8 mouse cellular contexts compared by ENCODE assay signal in genomic region chr11:90638312-90638830, GRCm38 (mm10). TPM values are rescaled to one million over a fixed set of nuclear protein-coding genes. Genes with fewer than 3 reads are reported as not detected.
A peak's percentile ranks its signal among the peaks of the same experiment; 100 is the strongest.
DNase-seq lines count a peak whose midpoint lies in the region; ATAC-seq and TF ChIP-seq lines count a peak whose summit lies in the region.

No protein-coding gene starts in this region.

- peaks cover 21% of the 10 kb centered on the region; the same call in 1 of the 2 replicates for H3K36me3 ChIP-seq in lung, embryonic 14.5 days (ENCODE audit: insufficient read depth)
- H3K36me3 ChIP-seq in heart, embryonic 16.5 days (ENCODE audit: control insufficient read depth, insufficient read depth), result peaks cover 2% of the 10 kb centered on the region; the same call in 1 of the 2 replicates
- H3K36me3 ChIP-seq in midbrain, embryonic 10.5 days, result peaks cover 32% of the 10 kb centered on the region

- ATAC-seq in lung, embryonic 14.5 days (ENCODE audit: insufficient read depth), result peak; percentile 29; the same call in 1 of the 2 replicates
- ATAC-seq in heart, embryonic 16.5 days (replicated peaks; ENCODE audit: extremely low read depth, insufficient read depth, low FRiP score), result no peak

- H3K27me3 ChIP-seq in lung, embryonic 14.5 days (ENCODE audit: insufficient read depth, low read length), result no peaks in the 10 kb centered on the region
- H3K27me3 ChIP-seq in heart, embryonic 16.5 days (ENCODE audit: control insufficient read depth, insufficient read depth, low read length), result no peaks in the 10 kb centered on the region
- H3K27me3 ChIP-seq in midbrain, embryonic 10.5 days (ENCODE audit: low read depth, poor library complexity, severe bottlenecking), result no peaks in the 10 kb centered on the region

- peak overlapping the region; percentile 93 for H3K27ac ChIP-seq in lung, embryonic 14.5 days (ENCODE audit: low read depth)
- peak overlapping the region; percentile 95 for H3K27ac ChIP-seq in heart, embryonic 16.5 days (ENCODE audit: low read length)
- H3K27ac ChIP-seq in midbrain, embryonic 10.5 days (replicated peaks), result peak overlapping the region; percentile 96

- H3K4me1 ChIP-seq in lung, embryonic 14.5 days (ENCODE audit: insufficient read depth), result 0 out of 2 replicates have a peak, but pooled peaks cover 4% of the 10 kb centered on the region
- H3K4me1 ChIP-seq in heart, embryonic 16.5 days (ENCODE audit: control insufficient read depth, insufficient read depth, low read length), result peaks cover 14% of the 10 kb centered on the region
- H3K4me1 ChIP-seq in midbrain, embryonic 10.5 days, result peaks cover 27% of the 10 kb centered on the region

- no peak for TF ChIP-seq CTCF in lung, embryonic 14.5 days (IDR thresholded peaks at IDR 0.05; ENCODE audit: low read depth)

- H3K4me3 ChIP-seq in lung, embryonic 14.5 days (ENCODE audit: low read depth, low read length), result peak overlapping the region; percentile 98
- peak overlapping the region; percentile 100 for H3K4me3 ChIP-seq in heart, embryonic 16.5 days (ENCODE audit: low read length)
- peak overlapping the region; percentile 95 for H3K4me3 ChIP-seq in midbrain, embryonic 10.5 days

- WGBS in lung, embryonic 14.5 days, result 1% methylated on average over 41 of the region's 54 CpGs
- WGBS in heart, embryonic 16.5 days, result under 1% methylated on average over 34 of the region's 54 CpGs
- under 1% methylated on average over 54 of the region's 54 CpGs for WGBS in midbrain, embryonic 10.5 days

- H3K4me2 ChIP-seq in lung, embryonic 14.5 days, result peak overlapping the region; percentile 70
- H3K4me2 ChIP-seq in heart, embryonic 16.5 days (ENCODE audit: low read depth, low read length), result peak overlapping the region; percentile 67

- no peaks in the 10 kb centered on the region for H3K9me3 ChIP-seq in lung, embryonic 14.5 days (ENCODE audit: low read depth, low read length)
- no peaks in the 10 kb centered on the region for H3K9me3 ChIP-seq in heart, embryonic 16.5 days (replicated peaks; ENCODE audit: control insufficient read depth, low read length)
- H3K9me3 ChIP-seq in midbrain, embryonic 10.5 days (replicated peaks), result no peaks in the 10 kb centered on the region

- DNase-seq in lung, embryonic 14.5 days, result peak; percentile 52
- DNase-seq in lung, postnatal 4 days, result no peak
- DNase-seq in ZHBTc4 (ENCODE audit: low read depth, low spot score), result peak; percentile 80
- peak; percentile 62 for DNase-seq in embryo, embryonic 11 days
- peak; percentile 47 to 74 for DNase-seq in kidney, postnatal 36 days
- no peak for DNase-seq in midbrain, embryonic 10.5 days (ENCODE audit: low spot score)
- no peak for DNase-seq in right cerebral cortex, postnatal 4 days

- H3K9ac ChIP-seq in lung, embryonic 14.5 days, result peak overlapping the region; percentile 94
- peak overlapping the region; percentile 98 for H3K9ac ChIP-seq in heart, embryonic 16.5 days (ENCODE audit: low read length)

RNA-seq across cellular contexts. Expression of gene Cox11, which starts 0.4 kb away (rescaled TPM):
- 25.7 and 25.9 TPM in 2 replicates for polyA plus RNA-seq in lung, embryonic 14.5 days (2014; fragmentation: Nextera tagmentation; extraction: Ambion mirVana)
- polyA plus RNA-seq in heart, embryonic 16.5 days (2015; fragmentation: Nextera tagmentation; extraction: Ambion mirVana), result 40.4 and 41.0 TPM in 2 replicates
- polyA plus RNA-seq in midbrain, embryonic 10.5 days (2016; fragmentation: Nextera tagmentation; extraction: Ambion mirVana), result 31.0 and 34.7 TPM in 2 replicates

RNA-seq across cellular contexts. Expression of gene Stxbp4, which starts 0.5 kb away (rescaled TPM):
- 26.5 and 27.4 TPM in 2 replicates for polyA plus RNA-seq in lung, embryonic 14.5 days (2014; fragmentation: Nextera tagmentation; extraction: Ambion mirVana)
- polyA plus RNA-seq in heart, embryonic 16.5 days (2015; fragmentation: Nextera tagmentation; extraction: Ambion mirVana), result 11.6 and 12.1 TPM in 2 replicates
- polyA plus RNA-seq in midbrain, embryonic 10.5 days (2016; fragmentation: Nextera tagmentation; extraction: Ambion mirVana), result 36.4 and 37.6 TPM in 2 replicates

RNA-seq across cellular contexts. Expression of gene Tom1l1, which starts 49.8 kb away (rescaled TPM):
- 34.0 and 37.6 TPM in 2 replicates for polyA plus RNA-seq in lung, embryonic 14.5 days (2014; fragmentation: Nextera tagmentation; extraction: Ambion mirVana)
- polyA plus RNA-seq in heart, embryonic 16.5 days (2015; fragmentation: Nextera tagmentation; extraction: Ambion mirVana), result 28.7 and 31.2 TPM in 2 replicates
- 17.7 and 20.8 TPM in 2 replicates for polyA plus RNA-seq in midbrain, embryonic 10.5 days (2016; fragmentation: Nextera tagmentation; extraction: Ambion mirVana)

Comparison
In these comparisons a context has a peak if more than half of its experiments do, and no peak if none do; other contexts are left out.
1. DNase-seq: peak in lung, embryonic 14.5 days (single experiment), ZHBTc4 (single experiment), embryo, embryonic 11 days (single experiment) and kidney, postnatal 36 days (2 of 2); none in lung, postnatal 4 days (0 of 2), midbrain, embryonic 10.5 days (single experiment) and right cerebral cortex, postnatal 4 days (single experiment).
2. Peak in every context shown above with its lines, with median percentiles within 50 percentile points of each other: H3K27ac ChIP-seq and H3K4me3 ChIP-seq.